In the genomic region with DNA sequence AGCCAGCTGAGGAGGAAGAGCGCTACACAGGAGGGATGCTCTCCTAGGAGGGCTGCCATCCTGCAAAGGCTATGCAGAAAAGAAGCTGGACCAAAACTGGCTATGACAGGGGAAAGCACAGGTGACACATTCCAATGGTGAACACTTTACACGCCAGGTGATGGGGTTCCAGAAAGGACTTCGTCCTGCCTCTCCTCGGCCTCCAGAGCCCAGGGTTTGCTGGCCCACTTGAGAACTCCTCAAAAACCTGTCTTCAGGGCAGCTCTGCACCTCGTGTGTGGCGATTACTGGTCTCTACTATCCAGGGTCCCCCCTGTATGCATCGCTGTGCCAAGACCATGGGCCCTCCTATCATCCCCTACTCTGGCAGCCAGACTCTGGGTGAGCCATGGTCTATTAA, we compare ENCODE assay signal across 16 mouse cellular contexts. TPM values are rescaled to one million over a fixed set of nuclear protein-coding genes. Genes with fewer than 3 reads are reported as not detected.
DNase-seq lines count a peak whose midpoint lies in the region; TF ChIP-seq lines count a peak whose summit lies in the region.
"Had no signal": no experiment of that assay in that cellular context is flagged by ENCODE, and none has a peak within 500 bp of the region (broad histone marks: within the 10 kb centered on the region; RNA-seq: fewer than 3 reads in every experiment).

No protein-coding gene starts in this region.

- no peak overlapping the region for H3K4me3 ChIP-seq in gastrocnemius, adult 2 months

- intact Hi-C loops in gastrocnemius, adult 2 months (cut with DNase I) = no loop called here
- intact Hi-C loops in heart, postnatal 14 days (cut with DNase I) = no loop called here

- H3K27ac ChIP-seq in gastrocnemius, adult 2 months = no peak overlapping the region

- TF ChIP-seq CTCF in gastrocnemius, adult 2 months (IDR thresholded peaks at IDR 0.05) = no peak

- DNase-seq in gastrocnemius, adult 2 months = peak; percentile 13
- DNase-seq in gastrocnemius, adult 8-10 months (ENCODE audit: low spot score in 2 of 2) = no peak
- peak; percentile 91 for DNase-seq in heart, adult 11 months
- DNase-seq in heart, postnatal 14 days = no peak
- DNase-seq: adrenal gland, adult 2 months; adrenal gland, adult 8-10 months; adrenal gland, postnatal 10 days; adrenal gland, postnatal 25 days; B cell, adult 2 months; cerebellum, adult 11 months; cerebellum, adult 11-12 months; cerebellum, adult 18-20 months had no signal

RNA-seq across cellular contexts. Expression of a gene that starts 20.1 kb away (rescaled TPM):
- 10 to 100 TPM; 22.2 to 25.6 TPM for total RNA-seq in gastrocnemius, adult 2 months (2021)
- total RNA-seq in gastrocnemius, adult 8-10 months (2022) = 10 to 100 TPM; 18.7 to 29.5 (median 25.8) TPM
- 10 to 100 TPM; 47.7 to 58.4 TPM for total RNA-seq in heart, postnatal 14 days (2021)

RNA-seq across cellular contexts. Expression of a gene that starts 20.5 kb away (rescaled TPM):
- 1,000 to 10,000 TPM; 1,376 to 1,812 TPM for total RNA-seq in gastrocnemius, adult 2 months (2021)
- total RNA-seq in gastrocnemius, adult 8-10 months (2022) = 1,000 to 10,000 TPM; 1,398 to 1,509 (median 1,471) TPM
- 1,000 to 10,000 TPM; 4,230 to 4,270 TPM for total RNA-seq in heart, postnatal 14 days (2021)

RNA-seq across cellular contexts. Expression of a gene that starts 20.6 kb away (rescaled TPM):
- total RNA-seq in gastrocnemius, adult 2 months (2021) = not detected
- total RNA-seq in gastrocnemius, adult 8-10 months (2022) = not detected
- not detected for total RNA-seq in heart, postnatal 14 days (2021)
- total RNA-seq: adrenal gland, adult 18-20 months; adrenal gland, adult 2 months; adrenal gland, postnatal 10 days; adrenal gland, postnatal 14 days; adrenal gland, postnatal 25 days; G1E had no signal

RNA-seq across cellular contexts. Expression of a gene that starts 41.1 kb away (rescaled TPM):
- 1 to 10 TPM in 1 of 2 experiments, under 1 TPM in 1; 0.77 to 1.0 TPM for total RNA-seq in gastrocnemius, adult 2 months (2021)
- 1 to 10 TPM in 2 of 4 experiments, under 1 TPM in 1, not detected in 1; 0.89 to 1.1 (median 1.1) TPM for total RNA-seq in gastrocnemius, adult 8-10 months (2022)
- total RNA-seq in heart, postnatal 14 days (2021) = 1 to 10 TPM; 3.7 to 4.0 TPM

RNA-seq across cellular contexts. Expression of a gene that starts 47.6 kb away (rescaled TPM):
- 10 to 100 TPM in 1 of 2 experiments, 1 to 10 TPM in 1; 4.8 to 11.2 TPM for total RNA-seq in gastrocnemius, adult 2 months (2021)
- total RNA-seq in gastrocnemius, adult 8-10 months (2022) = 10 to 100 TPM in 2 of 4 experiments, 1 to 10 TPM in 2; 8.9 to 12.0 (median 10.7) TPM
- total RNA-seq in heart, postnatal 14 days (2021) = 1 to 10 TPM; 3.9 to 4.3 TPM
- total RNA-seq: MEL had no signal

Comparison
In these comparisons a context has a peak if more than half of its experiments do, and no peak if none do; other contexts are left out.
1. DNase-seq: peak in gastrocnemius, adult 2 months (single experiment) and heart, adult 11 months (single experiment); none in gastrocnemius, adult 8-10 months (0 of 2) and heart, postnatal 14 days (0 of 2).